Mouse (Mus musculus): ENCODE data around the gene Plaur. TPM values are rescaled to one million over a fixed set of nuclear protein-coding genes. Genes with fewer than 3 reads are reported as not detected.

Gene Plaur
- polyA plus RNA-seq, 1 experiment from 2014 or later, result 1.8 TPM

GRCm38 (mm10) chr7:24472442-24472841 is 10.2 kb downstream of the Plaur start:
- H3K9me3 ChIP-seq (ENCODE audit: control insufficient read depth, low read length), result no peaks in the 10 kb centered on the region
- H3K4me1 ChIP-seq (ENCODE audit: control insufficient read depth, insufficient read depth, low read depth, low read length), result peaks cover 3% of the 10 kb centered on the region
- no peak overlapping the region for H3K27ac ChIP-seq (ENCODE audit: low read depth, low read length)
- no peaks in the 10 kb centered on the region for H3K27me3 ChIP-seq (replicated peaks; ENCODE audit: control insufficient read depth, insufficient read depth, low read length)
- 72% methylated on average over 6 of the region's 6 CpGs for WGBS
- peak; percentile 27; the same call in 1 of the 2 replicates for ATAC-seq
- H3K4me3 ChIP-seq (ENCODE audit: low read length), result no peak overlapping the region
- H3K9ac ChIP-seq (ENCODE audit: low read depth, low read length), result no peak overlapping the region
- no peaks in the 10 kb centered on the region for H3K36me3 ChIP-seq (ENCODE audit: control insufficient read depth, insufficient read depth, low read length)
- H3K4me2 ChIP-seq (ENCODE audit: low read length), result no peak overlapping the region

GRCm38 (mm10) chr7:24472937-24473336 is 10.7 kb downstream of the Plaur start:
- 71% methylated on average over 7 of the region's 7 CpGs for WGBS
- no peaks in the 10 kb centered on the region for H3K27me3 ChIP-seq (replicated peaks; ENCODE audit: control insufficient read depth, insufficient read depth, low read length)
- peaks cover 3% of the 10 kb centered on the region for H3K4me1 ChIP-seq (ENCODE audit: control insufficient read depth, insufficient read depth, low read depth, low read length)
- no peaks in the 10 kb centered on the region for H3K9me3 ChIP-seq (ENCODE audit: control insufficient read depth, low read length)
- no peak overlapping the region for H3K9ac ChIP-seq (ENCODE audit: low read depth, low read length)
- H3K4me3 ChIP-seq (ENCODE audit: low read length), result no peak overlapping the region
- no peak overlapping the region for H3K27ac ChIP-seq (ENCODE audit: low read depth, low read length)
- H3K36me3 ChIP-seq (ENCODE audit: control insufficient read depth, insufficient read depth, low read length), result no peaks in the 10 kb centered on the region
- ATAC-seq, result no peak
- no peak overlapping the region for H3K4me2 ChIP-seq (ENCODE audit: low read length)

- ATAC-seq, result 0 out of 2 replicates have a peak, but pooled peaks have one; percentile 16
- WGBS, result 36% methylated on average over 10 of the region's 10 CpGs
- peaks cover 3% of the 10 kb centered on the region for H3K4me1 ChIP-seq (ENCODE audit: control insufficient read depth, insufficient read depth, low read depth, low read length)
- H3K9ac ChIP-seq (ENCODE audit: low read depth, low read length), result no peak overlapping the region
- no peaks in the 10 kb centered on the region for H3K9me3 ChIP-seq (ENCODE audit: control insufficient read depth, low read length)
- no peak overlapping the region for H3K4me3 ChIP-seq (ENCODE audit: low read length)
- H3K27ac ChIP-seq (ENCODE audit: low read depth, low read length), result no peak overlapping the region
- no peaks in the 10 kb centered on the region for H3K27me3 ChIP-seq (replicated peaks; ENCODE audit: control insufficient read depth, insufficient read depth, low read length)
- no peak overlapping the region for H3K4me2 ChIP-seq (ENCODE audit: low read length)
- H3K36me3 ChIP-seq (ENCODE audit: control insufficient read depth, insufficient read depth, low read length), result no peaks in the 10 kb centered on the region
Measured at GRCm38 (mm10) chr7:24473913-24474529, 11.7 kb downstream of the Plaur start.

- peak overlapping the region; percentile 28; the same call in 1 of the 2 replicates for H3K4me2 ChIP-seq (ENCODE audit: low read length)
- no peak overlapping the region for H3K4me3 ChIP-seq (ENCODE audit: low read length)
- peaks cover 7% of the 10 kb centered on the region for H3K4me1 ChIP-seq (ENCODE audit: control insufficient read depth, insufficient read depth, low read depth, low read length)
- ATAC-seq, result no peak
- H3K27me3 ChIP-seq (replicated peaks; ENCODE audit: control insufficient read depth, insufficient read depth, low read length), result no peaks in the 10 kb centered on the region
- H3K36me3 ChIP-seq (ENCODE audit: control insufficient read depth, insufficient read depth, low read length), result no peaks in the 10 kb centered on the region
- H3K9ac ChIP-seq (ENCODE audit: low read depth, low read length), result 0 out of 2 replicates have a peak overlapping the region, but pooled peaks have one; percentile 5
- no peak overlapping the region for H3K27ac ChIP-seq (ENCODE audit: low read depth, low read length)
- no peaks in the 10 kb centered on the region for H3K9me3 ChIP-seq (ENCODE audit: control insufficient read depth, low read length)
- WGBS, result 24% methylated on average over 21 of the region's 21 CpGs
Measured at GRCm38 (mm10) chr7:24474811-24475506, 12.7 kb downstream of the Plaur start.

- H3K27me3 ChIP-seq (replicated peaks; ENCODE audit: control insufficient read depth, insufficient read depth, low read length), result no peaks in the 10 kb centered on the region
- H3K4me2 ChIP-seq (ENCODE audit: low read length), result no peak overlapping the region
- no peaks in the 10 kb centered on the region for H3K36me3 ChIP-seq (ENCODE audit: control insufficient read depth, insufficient read depth, low read length)
- 82% methylated on average over 8 of the region's 8 CpGs for WGBS
- no peak for ATAC-seq
- no peaks in the 10 kb centered on the region for H3K9me3 ChIP-seq (ENCODE audit: control insufficient read depth, low read length)
- H3K9ac ChIP-seq (ENCODE audit: low read depth, low read length), result no peak overlapping the region
- H3K4me1 ChIP-seq (ENCODE audit: control insufficient read depth, insufficient read depth, low read depth, low read length), result peaks cover 20% of the 10 kb centered on the region
- H3K4me3 ChIP-seq (ENCODE audit: low read length), result no peak overlapping the region
- H3K27ac ChIP-seq (ENCODE audit: low read depth, low read length), result no peak overlapping the region
Measured at GRCm38 (mm10) chr7:24476338-24476737, 14.1 kb downstream of the Plaur start.

GRCm38 (mm10) chr7:24476856-24477255 is 14.6 kb downstream of the Plaur start:
- no peak for ATAC-seq
- Histone ChIP-seq H3K9me3 (ENCODE audit: control insufficient read depth, low read length) (no peaks in the 10 kb centered on the region), H3K4me1 (ENCODE audit: control insufficient read depth, insufficient read depth, low read depth, low read length) (peaks cover 20% of the 10 kb centered on the region), H3K27ac (ENCODE audit: low read depth, low read length) (no peak overlapping the region), H3K27me3 (replicated peaks; ENCODE audit: control insufficient read depth, insufficient read depth, low read length) (no peaks in the 10 kb centered on the region), H3K4me3 (ENCODE audit: low read length) (no peak overlapping the region), H3K4me2 (ENCODE audit: low read length) (no peak overlapping the region), H3K36me3 (ENCODE audit: control insufficient read depth, insufficient read depth, low read length) (no peaks in the 10 kb centered on the region), H3K9ac (ENCODE audit: low read depth, low read length) (no peak overlapping the region)
- 82% methylated on average over 7 of the region's 7 CpGs for WGBS

GRCm38 (mm10) chr7:24478911-24479310 is 16.6 kb downstream of the Plaur start:
- H3K4me3 ChIP-seq (ENCODE audit: low read length), result no peak overlapping the region
- no peak for ATAC-seq
- H3K9ac ChIP-seq (ENCODE audit: low read depth, low read length), result no peak overlapping the region
- H3K27ac ChIP-seq (ENCODE audit: low read depth, low read length), result no peak overlapping the region
- H3K36me3 ChIP-seq (ENCODE audit: control insufficient read depth, insufficient read depth, low read length), result no peaks in the 10 kb centered on the region
- H3K4me1 ChIP-seq (ENCODE audit: control insufficient read depth, insufficient read depth, low read depth, low read length), result peaks cover 27% of the 10 kb centered on the region
- no peaks in the 10 kb centered on the region for H3K9me3 ChIP-seq (ENCODE audit: control insufficient read depth, low read length)
- H3K27me3 ChIP-seq (replicated peaks; ENCODE audit: control insufficient read depth, insufficient read depth, low read length), result no peaks in the 10 kb centered on the region
- H3K4me2 ChIP-seq (ENCODE audit: low read length), result no peak overlapping the region
- 84% methylated on average over 5 of the region's 5 CpGs for WGBS

GRCm38 (mm10) chr7:24479685-24480084 is 17.4 kb downstream of the Plaur start:
- H3K4me2 ChIP-seq (ENCODE audit: low read length), result peak overlapping the region; percentile 78
- H3K9me3 ChIP-seq (ENCODE audit: control insufficient read depth, low read length), result no peaks in the 10 kb centered on the region
- ATAC-seq, result no peak
- H3K36me3 ChIP-seq (ENCODE audit: control insufficient read depth, insufficient read depth, low read length), result no peaks in the 10 kb centered on the region
- no peaks in the 10 kb centered on the region for H3K27me3 ChIP-seq (replicated peaks; ENCODE audit: control insufficient read depth, insufficient read depth, low read length)
- H3K4me1 ChIP-seq (ENCODE audit: control insufficient read depth, insufficient read depth, low read depth, low read length), result peaks cover 35% of the 10 kb centered on the region
- H3K4me3 ChIP-seq (ENCODE audit: low read length), result no peak overlapping the region
- H3K9ac ChIP-seq (ENCODE audit: low read depth, low read length), result no peak overlapping the region; the same call in 1 of the 2 replicates
- no peak overlapping the region for H3K27ac ChIP-seq (ENCODE audit: low read depth, low read length)
- WGBS, result 87% methylated on average over 2 of the region's 2 CpGs

GRCm38 (mm10) chr7:24480121-24480941 is 18.0 kb downstream of the Plaur start:
- H3K27ac ChIP-seq (ENCODE audit: low read depth, low read length), result peak overlapping the region; percentile 39
- no peaks in the 10 kb centered on the region for H3K27me3 ChIP-seq (replicated peaks; ENCODE audit: control insufficient read depth, insufficient read depth, low read length)
- WGBS, result 52% methylated on average over 18 of the region's 18 CpGs
- no peaks in the 10 kb centered on the region for H3K36me3 ChIP-seq (ENCODE audit: control insufficient read depth, insufficient read depth, low read length)
- H3K4me2 ChIP-seq (ENCODE audit: low read length), result peak overlapping the region; percentile 78
- peak overlapping the region; percentile 76 for H3K4me3 ChIP-seq (ENCODE audit: low read length)
- ATAC-seq, result no peak
- peaks cover 33% of the 10 kb centered on the region for H3K4me1 ChIP-seq (ENCODE audit: control insufficient read depth, insufficient read depth, low read depth, low read length)
- H3K9me3 ChIP-seq (ENCODE audit: control insufficient read depth, low read length), result no peaks in the 10 kb centered on the region
- peak overlapping the region; percentile 93 for H3K9ac ChIP-seq (ENCODE audit: low read depth, low read length)

All from hindbrain, embryonic 16.5 days (tissue).